Mouse (Mus musculus): ENCODE results near the gene Slc7a10.

GRCm38 (mm10) chr7:35145068-35145467, 41.1 kb upstream of the Slc7a10 start:
- no peak for TF ChIP-seq CTCF (IDR thresholded peaks at IDR 0.05)
- TF ChIP-seq POLR2A (IDR thresholded peaks at IDR 0.05; ENCODE audit: insufficient read depth, low read depth, low read length) = no peak

Data from heart, adult 2 months (tissue).